Mouse (Mus musculus): ENCODE results near the gene Kcnk7.

The Kcnk7 gene

DNA sequence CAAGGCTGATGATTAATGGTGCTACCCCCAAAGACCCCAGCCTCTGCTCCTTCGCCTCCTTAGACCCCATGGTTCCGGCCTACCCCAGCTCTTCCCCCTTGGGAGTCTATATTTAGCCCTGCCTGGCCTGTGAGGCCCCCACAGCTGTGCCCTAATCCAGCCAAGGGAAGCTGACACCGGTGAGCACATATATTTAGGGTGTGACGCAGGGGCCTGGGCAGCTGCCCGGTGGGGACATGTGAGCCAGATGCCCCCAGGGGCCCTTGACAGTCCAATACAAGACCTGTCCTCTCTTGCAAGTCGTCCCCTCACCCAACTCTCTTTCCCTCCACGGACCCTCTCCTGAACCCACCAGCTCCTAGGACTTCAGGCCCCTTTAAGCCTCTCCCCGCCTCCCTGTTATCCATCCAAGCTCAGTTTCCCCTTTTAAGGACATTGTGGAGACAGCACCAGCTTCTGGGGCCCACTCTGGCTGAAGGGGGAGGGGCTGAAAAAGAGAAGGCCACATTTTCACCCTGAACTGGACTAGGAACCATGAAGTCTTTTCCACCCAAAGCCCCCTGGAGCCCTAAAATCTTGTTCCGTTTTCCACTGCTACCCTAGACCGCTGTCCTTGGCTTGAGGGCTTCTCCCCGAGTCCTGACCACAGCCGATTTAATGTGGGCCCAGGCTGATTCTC lies 21.0 kb downstream of the Kcnk7 start:
- no peak for DNase-seq (ENCODE audit: low read depth, low spot score)

- DNase-seq (ENCODE audit: low read depth, low spot score): no peak
These were observed 21.8 kb downstream of the Kcnk7 start, which contains the start of gene Ehbp1l1 for GRCm38 (mm10) chr19:5725767-5726515. Gene Ehbp1l1, minus strand, starts transcription at chr19:5726317.

DNA sequence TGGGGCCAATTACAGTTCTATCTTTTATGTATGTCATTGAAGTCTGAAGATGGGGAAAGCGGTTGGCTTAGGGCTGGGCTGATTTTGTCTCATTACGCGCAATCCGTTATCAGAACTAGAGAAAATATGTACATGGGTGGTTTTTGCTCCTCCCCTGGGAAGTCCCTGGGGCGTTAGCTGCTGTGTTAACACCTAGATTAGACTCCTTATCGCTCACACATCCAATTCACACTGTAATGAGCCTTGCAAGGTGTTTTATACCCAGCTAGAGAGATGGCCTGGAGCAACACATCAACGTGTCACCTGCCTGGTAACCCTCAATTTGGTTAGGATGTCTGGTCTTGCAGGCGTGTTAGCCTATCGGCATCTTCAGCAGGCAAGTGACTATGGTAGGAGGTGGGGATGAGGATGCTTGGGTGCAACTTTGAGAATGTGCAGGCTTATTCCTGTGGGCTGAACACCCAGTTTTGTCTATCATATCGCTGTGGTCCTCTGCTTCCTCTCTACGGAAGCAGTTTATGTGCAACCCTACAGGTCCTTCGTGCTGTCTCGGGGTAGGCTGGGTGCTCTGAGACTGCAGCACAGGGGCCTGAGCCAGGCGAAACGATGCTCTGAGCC lies 22.9 kb downstream of the Kcnk7 start:
- DNase-seq (ENCODE audit: low read depth, low spot score): no peak

GRCm38 (mm10) chr19:5727701-5728100 lies 23.5 kb downstream of the Kcnk7 start:
- no peak for DNase-seq (ENCODE audit: low read depth, low spot score)

DNA sequence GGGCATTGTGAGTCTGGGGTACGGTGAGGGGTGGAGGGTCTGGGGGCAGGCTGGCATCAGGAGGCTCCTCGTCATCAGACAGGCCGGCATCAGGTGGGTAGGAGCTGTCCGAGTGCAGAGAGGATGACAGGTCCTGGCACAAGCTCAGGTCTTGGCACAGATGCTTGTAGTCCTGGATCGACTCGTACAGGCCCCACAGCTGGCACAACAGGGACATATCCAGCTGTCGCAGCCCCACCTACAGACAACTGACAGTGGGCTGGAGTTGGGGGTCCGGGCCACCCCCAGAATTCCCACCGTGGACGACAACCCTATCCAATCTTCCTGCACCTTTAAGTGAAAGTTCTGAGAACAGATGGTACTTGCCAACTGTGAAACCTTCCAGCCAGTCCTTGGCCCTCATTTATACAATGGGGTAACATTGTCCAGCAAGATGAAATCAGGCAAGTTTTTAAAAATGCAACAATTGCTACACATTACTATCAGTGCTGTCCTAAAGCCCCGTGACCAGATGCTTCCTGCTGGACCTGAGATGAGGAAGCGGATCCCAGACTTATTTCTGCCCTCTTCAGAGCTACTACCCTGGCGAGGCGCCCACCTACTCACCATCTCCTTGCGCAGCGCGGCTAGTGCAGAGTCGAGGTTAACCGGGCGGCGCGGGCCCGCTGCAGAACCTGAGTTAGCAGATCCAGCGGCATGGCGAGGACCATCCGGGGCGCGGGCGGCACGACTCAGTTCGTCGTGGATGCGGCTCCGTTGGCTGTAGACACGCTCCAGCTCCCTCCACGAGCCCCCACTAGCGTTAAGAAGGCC lies 24.7 kb downstream of the Kcnk7 start:
- DNase-seq (ENCODE audit: low read depth, low spot score): no peak

- DNase-seq (ENCODE audit: low read depth, low spot score): peak; percentile 66
These were observed 25.3 kb downstream of the Kcnk7 start, which contains the start of gene Fam89b for GRCm38 (mm10) chr19:5729444-5729815. Gene Fam89b, minus strand, starts transcription at chr19:5729653.

- no peak for DNase-seq (ENCODE audit: low read depth, low spot score)
These were observed 26.4 kb downstream of the Kcnk7 start for GRCm38 (mm10) chr19:5730314-5731186.

- peak; percentile 87 for DNase-seq (ENCODE audit: low read depth, low spot score)
These were observed 27.3 kb downstream of the Kcnk7 start for GRCm38 (mm10) chr19:5731264-5731978.

- DNase-seq (ENCODE audit: low read depth, low spot score): no peak
These were observed 30.2 kb downstream of the Kcnk7 start for GRCm38 (mm10) chr19:5734325-5734724.

DNA sequence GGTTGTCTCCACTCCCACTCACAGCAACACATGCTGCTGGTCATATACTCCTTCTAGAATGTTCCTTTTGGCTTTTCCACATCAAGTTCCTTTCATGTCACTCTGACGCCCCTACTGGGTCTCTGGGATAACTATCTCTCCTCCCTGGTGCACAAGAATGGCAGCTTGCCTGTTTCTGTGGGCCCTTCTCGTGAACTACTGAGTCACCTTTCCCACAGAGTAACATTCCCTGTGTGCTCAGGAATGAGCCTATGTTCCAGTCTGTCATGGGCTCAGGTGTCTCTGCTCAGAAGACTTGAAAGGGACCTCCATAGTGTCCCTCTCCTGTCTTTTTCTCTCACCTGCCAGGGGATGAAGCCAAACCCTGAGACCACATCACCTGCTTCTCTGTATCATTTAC lies 35.3 kb downstream of the Kcnk7 start:
- no peak for DNase-seq (ENCODE audit: low read depth, low spot score)

- DNase-seq (ENCODE audit: low read depth, low spot score): peak; percentile 55
These were observed 36.5 kb downstream of the Kcnk7 start, which contains the start of gene Ltbp3 for GRCm38 (mm10) chr19:5740320-5741317. Gene Ltbp3, plus strand, starts transcription at chr19:5740904.

DNA sequence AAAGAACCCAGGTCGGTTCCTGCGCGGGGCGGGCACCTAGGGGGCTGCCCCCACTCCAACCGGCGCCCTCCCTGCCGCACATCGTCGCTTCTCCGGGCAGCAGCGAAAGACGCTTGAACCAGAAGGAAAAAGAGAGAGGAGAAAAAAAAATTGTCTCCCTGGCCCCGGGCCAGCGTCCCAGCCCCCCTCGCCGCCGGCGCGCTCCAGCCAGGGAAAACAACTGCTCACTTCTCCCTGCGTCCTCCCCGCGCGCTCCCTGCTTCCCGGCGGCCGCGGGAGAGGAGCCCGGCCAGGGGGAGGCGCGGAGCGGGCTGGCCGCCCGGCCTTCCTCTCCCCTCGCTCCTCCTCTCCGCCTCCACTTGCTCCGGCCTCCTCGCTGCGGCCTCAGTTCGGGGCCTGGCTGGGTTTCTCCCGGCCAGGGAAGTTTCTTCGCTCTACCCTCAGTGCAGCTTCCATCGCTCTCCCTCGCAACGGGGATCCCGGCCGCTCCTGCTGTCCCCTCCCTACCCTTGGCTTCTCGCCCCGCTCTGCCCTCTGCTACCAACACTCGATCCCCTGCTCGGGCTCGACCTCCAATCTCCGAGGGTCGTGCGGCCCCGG lies 37.6 kb downstream of the Kcnk7 start:
- DNase-seq (ENCODE audit: low read depth, low spot score): no peak

GRCm38 (mm10) chr19:5742241-5742641 lies 38.1 kb downstream of the Kcnk7 start:
- no peak for DNase-seq (ENCODE audit: low read depth, low spot score)

GRCm38 (mm10) chr19:5743576-5743975 lies 39.4 kb downstream of the Kcnk7 start:
- no peak for DNase-seq (ENCODE audit: low read depth, low spot score)

- DNase-seq (ENCODE audit: low read depth, low spot score): no peak
These were observed 41.9 kb downstream of the Kcnk7 start for GRCm38 (mm10) chr19:5745756-5746710.

GRCm38 (mm10) chr19:5746907-5747363 lies 42.8 kb downstream of the Kcnk7 start:
- DNase-seq (ENCODE audit: low read depth, low spot score): no peak

DNA sequence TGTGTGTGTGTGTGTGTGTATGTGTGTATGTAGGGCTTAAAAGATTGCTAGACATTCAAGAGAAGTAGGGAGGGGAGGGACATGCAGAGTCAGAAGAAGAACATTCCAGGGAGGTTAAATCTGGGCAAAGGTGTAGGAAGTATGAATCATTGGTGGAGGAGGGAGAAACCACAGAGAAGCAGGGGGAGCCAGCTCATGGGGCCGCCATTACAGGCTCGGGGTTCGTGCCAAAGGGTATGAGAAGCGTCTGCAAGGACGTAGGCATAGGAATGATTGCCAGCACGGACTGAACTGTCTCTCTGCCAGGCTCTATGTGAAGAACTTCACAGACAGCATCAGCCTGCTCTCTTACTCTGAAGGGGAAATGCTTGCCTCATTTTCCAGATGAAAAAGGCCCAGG lies 45.3 kb downstream of the Kcnk7 start:
- DNase-seq (ENCODE audit: low read depth, low spot score): no peak
